Mouse (Mus musculus): ENCODE measurements around the gene Nr0b2.

DNA sequence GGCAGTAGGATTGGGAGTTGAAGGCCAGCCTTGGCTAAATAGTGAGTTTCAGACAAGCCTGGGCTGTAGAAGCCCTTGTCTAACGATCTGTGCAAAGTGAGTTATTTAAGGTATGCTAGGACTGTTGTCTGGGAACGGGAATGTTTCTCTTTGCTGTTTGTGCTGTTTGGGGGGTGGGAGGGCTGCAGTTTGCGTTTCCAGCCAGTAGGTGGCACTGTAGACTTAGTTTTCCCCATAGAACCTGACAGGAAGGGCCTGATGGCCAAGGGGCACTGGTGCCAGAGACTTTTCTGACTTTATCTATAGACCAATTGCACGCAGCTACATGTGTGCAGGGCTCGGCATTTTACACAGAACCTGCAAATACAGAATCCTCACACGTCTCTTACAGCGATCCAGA lies 39.4 kb downstream of the Nr0b2 start:
- TF ChIP-seq CTCF (IDR thresholded peaks at IDR 0.05; ENCODE audit: insufficient read depth, low read length) (peak; percentile 97), POLR2A (IDR thresholded peaks at IDR 0.05; ENCODE audit: borderline replicate concordance, extremely low read depth, low read depth, low read length) (no peak)
